ENCODE assay signal across 24 mouse cellular contexts in the genomic region with DNA sequence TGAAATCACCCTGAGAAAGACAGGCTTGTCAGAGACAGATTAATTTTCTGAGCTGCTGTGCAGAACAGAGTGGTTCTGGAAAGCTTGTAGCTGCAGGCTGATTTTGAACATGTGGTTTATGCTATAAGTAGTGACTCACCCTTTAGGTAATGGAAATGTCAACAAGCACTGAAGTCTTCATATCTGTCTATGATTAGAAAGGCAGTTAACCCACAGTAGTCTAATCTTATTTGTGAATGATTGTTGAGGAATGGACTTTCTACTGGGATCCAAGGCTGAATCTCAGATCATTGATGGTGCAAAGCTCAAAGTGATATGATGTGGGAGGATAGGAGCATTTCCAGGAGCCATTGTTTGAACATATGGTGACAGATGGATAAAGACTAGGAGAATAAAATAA.
DNase-seq lines count a peak whose midpoint lies in the region; ATAC-seq and TF ChIP-seq lines count a peak whose summit lies in the region.
"Had no signal": no experiment of that assay in that cellular context is flagged by ENCODE, and none has a peak within 500 bp of the region (broad histone marks: within the 10 kb centered on the region; RNA-seq: fewer than 3 reads in every experiment).

No protein-coding gene starts in this region.

- H3K4me1 ChIP-seq in midbrain, embryonic 12.5 days = no peaks in the 10 kb centered on the region
- H3K4me1 ChIP-seq in midbrain, embryonic 11.5 days (ENCODE audit: control insufficient read depth, insufficient read depth, low read length) = no peaks in the 10 kb centered on the region
- no peaks in the 10 kb centered on the region for H3K4me1 ChIP-seq in intestine, embryonic 14.5 days (replicated peaks; ENCODE audit: control insufficient read depth, insufficient read depth, low read length)
- no peaks in the 10 kb centered on the region for H3K4me1 ChIP-seq in intestine, postnatal 0 days (replicated peaks; ENCODE audit: control insufficient read depth, insufficient read depth, low read length)
- H3K4me1 ChIP-seq: embryonic facial prominence, embryonic 15.5 days; hindbrain, embryonic 12.5 days; hindbrain, embryonic 15.5 days had no signal

- H3K4me3 ChIP-seq in midbrain, embryonic 12.5 days = no peak overlapping the region
- H3K4me3 ChIP-seq in midbrain, embryonic 11.5 days (ENCODE audit: low read depth, low read length) = no peak overlapping the region
- no peak overlapping the region for H3K4me3 ChIP-seq in intestine, embryonic 14.5 days (ENCODE audit: low read depth, low read length)
- H3K4me3 ChIP-seq in intestine, postnatal 0 days (ENCODE audit: low read depth, low read length) = no peak overlapping the region
- H3K4me3 ChIP-seq: embryonic facial prominence, embryonic 15.5 days; gastrocnemius, adult 2 months; hindbrain, embryonic 12.5 days; hindbrain, embryonic 15.5 days had no signal

- TF ChIP-seq CTCF in intestine, postnatal 0 days (IDR thresholded peaks at IDR 0.05; ENCODE audit: low read depth) = no peak

- no peak overlapping the region for H3K9ac ChIP-seq in midbrain, embryonic 12.5 days (replicated peaks)
- H3K9ac ChIP-seq in midbrain, embryonic 11.5 days (ENCODE audit: low read length) = no peak overlapping the region
- no peak overlapping the region for H3K9ac ChIP-seq in intestine, embryonic 14.5 days (ENCODE audit: low read length)
- H3K9ac ChIP-seq in intestine, postnatal 0 days (ENCODE audit: low read depth, low read length) = no peak overlapping the region
- H3K9ac ChIP-seq: embryonic facial prominence, embryonic 15.5 days; forebrain, postnatal 0 days; hindbrain, embryonic 12.5 days; hindbrain, embryonic 15.5 days had no signal

- no peaks in the 10 kb centered on the region for H3K9me3 ChIP-seq in midbrain, embryonic 12.5 days
- H3K9me3 ChIP-seq in midbrain, embryonic 11.5 days (ENCODE audit: control insufficient read depth, low read length) = no peaks in the 10 kb centered on the region
- no peaks in the 10 kb centered on the region for H3K9me3 ChIP-seq in intestine, embryonic 14.5 days (ENCODE audit: control insufficient read depth, low read length)
- no peaks in the 10 kb centered on the region for H3K9me3 ChIP-seq in intestine, postnatal 0 days (ENCODE audit: control insufficient read depth)
- H3K9me3 ChIP-seq: embryonic facial prominence, embryonic 15.5 days; G1E; hindbrain, embryonic 12.5 days; hindbrain, embryonic 15.5 days had no signal

- H3K27me3 ChIP-seq in midbrain, embryonic 12.5 days = no peaks in the 10 kb centered on the region
- H3K27me3 ChIP-seq in midbrain, embryonic 11.5 days (ENCODE audit: control insufficient read depth, insufficient read depth, low read length) = no peaks in the 10 kb centered on the region
- H3K27me3 ChIP-seq in intestine, embryonic 14.5 days (replicated peaks; ENCODE audit: control insufficient read depth, insufficient read depth, low read length) = no peaks in the 10 kb centered on the region
- no peaks in the 10 kb centered on the region for H3K27me3 ChIP-seq in intestine, postnatal 0 days (replicated peaks; ENCODE audit: control insufficient read depth, insufficient read depth, low read length)
- H3K27me3 ChIP-seq: CH12.LX; embryonic facial prominence, embryonic 15.5 days; hindbrain, embryonic 12.5 days; hindbrain, embryonic 15.5 days; Patski had no signal

- H3K4me2 ChIP-seq in midbrain, embryonic 12.5 days (replicated peaks) = no peak overlapping the region
- no peak overlapping the region for H3K4me2 ChIP-seq in midbrain, embryonic 11.5 days
- no peak overlapping the region for H3K4me2 ChIP-seq in intestine, embryonic 14.5 days (ENCODE audit: low read length)
- no peak overlapping the region for H3K4me2 ChIP-seq in intestine, postnatal 0 days (replicated peaks; ENCODE audit: low read depth)
- H3K4me2 ChIP-seq: embryonic facial prominence, embryonic 15.5 days; heart, embryonic 11.5 days; hindbrain, embryonic 12.5 days; hindbrain, embryonic 15.5 days had no signal

- 0 out of 2 replicates have a peak, but pooled peaks have one; percentile 30 for ATAC-seq in midbrain, embryonic 12.5 days (ENCODE audit: low FRiP score, low read depth)
- ATAC-seq in midbrain, embryonic 11.5 days (ENCODE audit: low FRiP score) = no peak
- peak; percentile 85 for ATAC-seq in intestine, embryonic 14.5 days (replicated peaks; ENCODE audit: low FRiP score, low TSS enrichment, low read depth)
- peak; percentile 90 for ATAC-seq in intestine, postnatal 0 days
- no peak for ATAC-seq in cerebellum, adult (ENCODE audit: insufficient number of reproducible peaks, low FRiP score, low TSS enrichment)
- ATAC-seq: forebrain, embryonic 14.5 days; forebrain, postnatal 0 days; Patski had no signal

- H3K36me3 ChIP-seq in midbrain, embryonic 12.5 days = no peaks in the 10 kb centered on the region
- no peaks in the 10 kb centered on the region for H3K36me3 ChIP-seq in midbrain, embryonic 11.5 days (ENCODE audit: control insufficient read depth, insufficient read depth, low read length)
- no peaks in the 10 kb centered on the region for H3K36me3 ChIP-seq in intestine, embryonic 14.5 days (ENCODE audit: control insufficient read depth, insufficient read depth, low read length)
- no peaks in the 10 kb centered on the region for H3K36me3 ChIP-seq in intestine, postnatal 0 days (ENCODE audit: control insufficient read depth, insufficient read depth)
- H3K36me3 ChIP-seq: embryonic facial prominence, embryonic 15.5 days; G1E; hindbrain, embryonic 12.5 days; hindbrain, embryonic 15.5 days had no signal

- no peak overlapping the region for H3K27ac ChIP-seq in midbrain, embryonic 12.5 days (replicated peaks)
- H3K27ac ChIP-seq in midbrain, embryonic 11.5 days (ENCODE audit: low read depth, low read length) = no peak overlapping the region
- H3K27ac ChIP-seq in intestine, embryonic 14.5 days (ENCODE audit: low read depth) = no peak overlapping the region
- no peak overlapping the region for H3K27ac ChIP-seq in intestine, postnatal 0 days (ENCODE audit: low read depth, low read length)
- H3K27ac ChIP-seq: embryonic facial prominence, embryonic 15.5 days; gastrocnemius, adult 2 months; hindbrain, embryonic 12.5 days; hindbrain, embryonic 15.5 days had no signal

- DNase-seq in midbrain, embryonic 11.5 days (ENCODE audit: low spot score, missing footprints) = no peak
- DNase-seq in 416B (ENCODE audit: low read depth) = peak; percentile 70
- no peak for DNase-seq in intestine, embryonic 14.5 days (ENCODE audit: low spot score)
- DNase-seq: adrenal gland, postnatal 10 days; cerebellum, adult 11-12 months; cerebellum, adult 8-10 months; cerebellum, postnatal 10 days; cerebellum, postnatal 36 days; embryo, embryonic 11 days; forebrain, postnatal 0 days; gastrocnemius, adult 2 months; gastrocnemius, postnatal 14 days; heart, adult 11 months had no signal

Comparison
In these comparisons a context has a peak if more than half of its experiments do, and no peak if none do; other contexts are left out.
1. ATAC-seq: peak in midbrain, embryonic 12.5 days (single experiment), intestine, embryonic 14.5 days (single experiment) and intestine, postnatal 0 days (single experiment); none in midbrain, embryonic 11.5 days (single experiment) and cerebellum, adult (single experiment).